Comparison of ENCODE assay signal across 11 mouse cellular contexts in the genomic region with DNA sequence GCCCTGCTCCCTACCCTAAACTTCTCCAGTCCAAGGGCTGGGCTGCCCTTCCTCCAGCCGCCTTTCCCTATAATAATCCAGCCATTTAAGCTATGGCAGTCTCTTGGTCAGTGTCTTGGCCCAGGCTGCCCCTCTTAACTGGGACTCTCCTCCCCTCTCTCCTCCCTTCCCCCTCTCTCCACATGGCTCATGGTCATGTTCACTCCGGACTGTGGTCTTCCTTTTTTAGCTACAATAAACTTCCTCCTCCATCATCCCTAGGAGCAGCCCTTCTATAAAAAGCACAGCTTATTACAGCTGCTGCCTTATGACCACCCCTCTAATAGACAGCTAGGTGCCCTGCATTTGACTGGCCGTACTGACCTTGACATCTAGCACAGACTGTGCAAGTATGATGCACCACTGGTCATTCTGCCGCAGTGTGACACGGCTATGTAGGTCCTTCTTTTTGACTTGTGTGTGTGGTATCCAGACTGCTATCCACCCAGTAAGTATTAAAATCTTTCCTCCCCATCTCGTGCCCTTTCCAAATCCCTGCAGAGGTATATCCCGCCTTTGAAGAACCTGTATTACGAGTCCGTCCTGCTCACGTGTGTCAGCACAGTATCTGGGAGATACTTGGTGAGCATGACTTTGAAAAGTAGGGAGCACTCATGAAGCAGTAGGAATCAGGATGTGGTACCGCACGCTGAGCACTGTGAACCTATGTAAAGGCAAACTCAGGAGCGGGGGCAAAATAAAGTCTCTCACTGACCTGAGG. TPM values are rescaled to one million over a fixed set of nuclear protein-coding genes. Genes with fewer than 3 reads are reported as not detected.
A peak's percentile ranks its signal among the peaks of the same experiment; 100 is the strongest.
DNase-seq lines count a peak whose midpoint lies in the region; ATAC-seq and TF ChIP-seq lines count a peak whose summit lies in the region.
"Had no signal": no experiment of that assay in that cellular context is flagged by ENCODE, and none has a peak within 500 bp of the region (broad histone marks: within the 10 kb centered on the region; RNA-seq: fewer than 3 reads in every experiment).

No protein-coding gene starts in this region.

- no peaks in the 10 kb centered on the region for H3K9me3 ChIP-seq in intestine, postnatal 0 days (ENCODE audit: control insufficient read depth)
- H3K9me3 ChIP-seq: G1E had no signal

- peaks cover 18% of the 10 kb centered on the region for H3K4me1 ChIP-seq in intestine, postnatal 0 days (replicated peaks; ENCODE audit: control insufficient read depth, insufficient read depth, low read length)

- no peak for TF ChIP-seq CTCF in intestine, postnatal 0 days (IDR thresholded peaks at IDR 0.05; ENCODE audit: low read depth)

- peak overlapping the region; percentile 92 for H3K4me2 ChIP-seq in intestine, postnatal 0 days (replicated peaks; ENCODE audit: low read depth)

- peak overlapping the region; percentile 98 for H3K27ac ChIP-seq in intestine, postnatal 0 days (ENCODE audit: low read depth, low read length)

- peaks cover 3% of the 10 kb centered on the region; the same call in 1 of the 2 replicates for H3K36me3 ChIP-seq in intestine, postnatal 0 days (ENCODE audit: control insufficient read depth, insufficient read depth)

- 48% methylated on average over 13 of the region's 13 CpGs for WGBS in intestine, postnatal 0 days

- no peak overlapping the region for H3K4me3 ChIP-seq in intestine, postnatal 0 days (ENCODE audit: low read depth, low read length)

- H3K27me3 ChIP-seq in intestine, postnatal 0 days (replicated peaks; ENCODE audit: control insufficient read depth, insufficient read depth, low read length): no peaks in the 10 kb centered on the region

- DNase-seq in heart, adult 18-20 months: peak; percentile 44 to 56
- no peak for DNase-seq in heart, postnatal 25 days (ENCODE audit: low spot score)
- DNase-seq in urinary bladder, postnatal 14 days (ENCODE audit: low spot score): peak; percentile 52
- no peak for DNase-seq in urinary bladder, adult 2 months (ENCODE audit: low spot score)
- DNase-seq in MN1 (ENCODE audit: low spot score): no peak
- DNase-seq in gastrocnemius, postnatal 10 days: no peak
- DNase-seq: cerebellum, adult 18-20 months had no signal

- H3K9ac ChIP-seq in intestine, postnatal 0 days (ENCODE audit: low read depth, low read length): no peak overlapping the region

- peak; percentile 20 for ATAC-seq in intestine, postnatal 0 days
- no peak for ATAC-seq in granulocyte monocyte progenitor cell, adult 5-6 weeks (replicated peaks; ENCODE audit: poor library complexity, severe bottlenecking)

- intact Hi-C loops in heart, postnatal 25 days (cut with DNase I): no loop called here

RNA-seq across cellular contexts. Expression of a gene that starts 1.6 kb away (rescaled TPM):
- total RNA-seq in heart, adult 18-20 months (2021): 10 to 100 TPM; 68.2 to 68.6 TPM
- total RNA-seq in heart, postnatal 25 days (2021): 10 to 100 TPM; 83.2 to 84.7 TPM
- polyA plus RNA-seq in urinary bladder, adult 2 months (2012; rRNA removed): 96.2 and 97.4 TPM in 2 replicates
- polyA plus RNA-seq in intestine, postnatal 0 days (2015; fragmentation: Nextera tagmentation; extraction: Ambion mirVana): 164 and 175 TPM in 2 replicates
- 410 and 421 TPM in 2 replicates for total RNA-seq in granulocyte monocyte progenitor cell, adult 5-6 weeks (2014; fragmentation: Nextera tagmentation)
- 928 and 1,056 TPM in 2 replicates for total RNA-seq in granulocyte monocyte progenitor cell, adult 5-6 weeks (2017)
- total RNA-seq in gastrocnemius, postnatal 10 days (2021): 10 to 100 TPM; 70.3 to 80.6 TPM

RNA-seq across cellular contexts. Expression of a gene that starts 2.2 kb away (rescaled TPM):
- 10 to 100 TPM; 12.0 to 14.9 TPM for total RNA-seq in heart, adult 18-20 months (2021)
- 10 to 100 TPM in 1 of 2 experiments, 1 to 10 TPM in 1; 8.2 to 10.1 TPM for total RNA-seq in heart, postnatal 25 days (2021)
- 1.4 and 2.4 TPM in 2 replicates for polyA plus RNA-seq in urinary bladder, adult 2 months (2012; rRNA removed)
- polyA plus RNA-seq in intestine, postnatal 0 days (2015; fragmentation: Nextera tagmentation; extraction: Ambion mirVana): 6.8 and 7.2 TPM in 2 replicates
- not detected in 2 replicates for total RNA-seq in granulocyte monocyte progenitor cell, adult 5-6 weeks (2014; fragmentation: Nextera tagmentation)
- total RNA-seq in granulocyte monocyte progenitor cell, adult 5-6 weeks (2017): 0.62 and 0.69 TPM in 2 replicates
- 1 to 10 TPM; 6.4 to 7.1 TPM for total RNA-seq in gastrocnemius, postnatal 10 days (2021)

RNA-seq across cellular contexts. Expression of a gene that starts 49.3 kb away (rescaled TPM):
- total RNA-seq in heart, adult 18-20 months (2021): not detected
- not detected for total RNA-seq in heart, postnatal 25 days (2021)
- polyA plus RNA-seq in urinary bladder, adult 2 months (2012; rRNA removed): not detected in 2 replicates
- 0.04 TPM in 1 of 2 replicates, not detected in the other for polyA plus RNA-seq in intestine, postnatal 0 days (2015; fragmentation: Nextera tagmentation; extraction: Ambion mirVana)
- total RNA-seq in granulocyte monocyte progenitor cell, adult 5-6 weeks (2014; fragmentation: Nextera tagmentation): not detected in 2 replicates
- 0.15 TPM in 1 of 2 replicates, not detected in the other for total RNA-seq in granulocyte monocyte progenitor cell, adult 5-6 weeks (2017)
- not detected for total RNA-seq in gastrocnemius, postnatal 10 days (2021)
- total RNA-seq: G1E had no signal
- polyA plus RNA-seq: G1E; hindbrain, embryonic 14.5 days had no signal

RNA-seq across cellular contexts. Expression of a gene that starts 56.2 kb away (rescaled TPM):
- total RNA-seq in heart, adult 18-20 months (2021): 10 to 100 TPM; 22.4 to 23.1 TPM
- 10 to 100 TPM; 19.9 TPM for total RNA-seq in heart, postnatal 25 days (2021)
- 15.8 and 17.2 TPM in 2 replicates for polyA plus RNA-seq in urinary bladder, adult 2 months (2012; rRNA removed)
- 14.2 and 15.0 TPM in 2 replicates for polyA plus RNA-seq in intestine, postnatal 0 days (2015; fragmentation: Nextera tagmentation; extraction: Ambion mirVana)
- 35.8 and 39.4 TPM in 2 replicates for total RNA-seq in granulocyte monocyte progenitor cell, adult 5-6 weeks (2014; fragmentation: Nextera tagmentation)
- total RNA-seq in granulocyte monocyte progenitor cell, adult 5-6 weeks (2017): 74.6 and 75.1 TPM in 2 replicates
- 10 to 100 TPM; 22.2 to 23.7 TPM for total RNA-seq in gastrocnemius, postnatal 10 days (2021)

Comparison
In these comparisons a context has a peak if more than half of its experiments do, and no peak if none do; other contexts are left out.
1. DNase-seq: peak in heart, adult 18-20 months (2 of 2) and urinary bladder, postnatal 14 days (single experiment); none in heart, postnatal 25 days (single experiment), urinary bladder, adult 2 months (single experiment), MN1 (single experiment) and gastrocnemius, postnatal 10 days (single experiment).
2. RNA of a gene that starts 1.6 kb away (total RNA-seq): 410 to 1,056 TPM in granulocyte monocyte progenitor cell, adult 5-6 weeks; 83.2 to 84.7 TPM in heart, postnatal 25 days, 70.3 to 80.6 TPM in gastrocnemius, postnatal 10 days and 68.2 to 68.6 TPM in heart, adult 18-20 months; every median in the first group is over 4 times any median in the second.
3. RNA of a gene that starts 2.2 kb away (total RNA-seq): 12.0 to 14.9 TPM in heart, adult 18-20 months, 8.2 to 10.1 TPM in heart, postnatal 25 days and 6.4 to 7.1 TPM in gastrocnemius, postnatal 10 days; 0.62 to 0.69 TPM in granulocyte monocyte progenitor cell, adult 5-6 weeks; every median in the first group is over 4 times any median in the second.